Mouse (Mus musculus): ENCODE measurements around the gene Tpst2.

- no peak for TF ChIP-seq POLR2A (IDR thresholded peaks at IDR 0.05; ENCODE audit: extremely low read depth, insufficient read depth, low read length)
- TF ChIP-seq CTCF (IDR thresholded peaks at IDR 0.05; ENCODE audit: low read depth, low read length) = no peak
Measured at GRCm38 (mm10) chr5:112241849-112242248, 34.6 kb upstream of the Tpst2 start.

Measured in liver, adult 2 months (tissue).